Mouse (Mus musculus) neural tube, embryonic 13.5 days (tissue): ENCODE measurements around the gene Cntnap1. TPM values are rescaled to one million over a fixed set of nuclear protein-coding genes. Genes with fewer than 3 reads are reported as not detected.

Source experiments
- ATAC-seq: fragments of 200-750 bp; cut with Nextera tagmentation; 2 replicates; pipeline ENCODE4 v1.8.0; 2017; ENCODE audit warnings: low read depth, mild to moderate bottlenecking, moderate TSS enrichment, moderate library complexity
- H3K27ac ChIP-seq: fragments of 300-500 bp; sonication (generic); replicated peaks from 2 replicates; pipeline ENCODE4 v1.5.1; 2015; ENCODE audit warnings: moderate library complexity, mild to moderate bottlenecking, inconsistent platforms
- H3K27me3 ChIP-seq: fragments of 300-500 bp; sonication (generic); 2 replicates; pipeline ENCODE4 v1.6.1; 2015; ENCODE audit warnings: mild to moderate bottlenecking, inconsistent platforms
- H3K36me3 ChIP-seq: fragments of 300-500 bp; sonication (generic); 2 replicates; pipeline ENCODE4 v1.6.1; 2015; ENCODE audit warnings: mild to moderate bottlenecking, inconsistent platforms
- H3K4me1 ChIP-seq: fragments of 300-500 bp; sonication (generic); replicated peaks from 2 replicates; pipeline ENCODE4 v1.6.1; 2015; ENCODE audit warnings: inconsistent platforms
- H3K4me2 ChIP-seq: fragments of 300-500 bp; sonication (generic); 2 replicates; pipeline ENCODE4 v1.6.1; 2015; ENCODE audit warnings: inconsistent platforms, mild to moderate bottlenecking, moderate library complexity
- H3K4me3 ChIP-seq: fragments of 300-500 bp; sonication (generic); 2 replicates; pipeline ENCODE4 v1.5.1; 2015; ENCODE audit warnings: mild to moderate bottlenecking, inconsistent platforms
- H3K9ac ChIP-seq: fragments of 300-500 bp; sonication (generic); 2 replicates; pipeline ENCODE4 v1.6.1; 2015; ENCODE audit warnings: moderate library complexity, mild to moderate bottlenecking, inconsistent platforms
- H3K9me3 ChIP-seq: fragments of 300-500 bp; sonication (generic); 2 replicates; pipeline ENCODE4 v1.6.1; 2016; ENCODE audit warnings: inconsistent platforms
- WGBS: fragments of 180-500 bp; shearing (Covaris S2); methylation state at CpG from one replicate; pipeline ENCODE4 v1.1.7; 2015; 5-methylcytosine and 5-hydroxymethylcytosine counted together
- polyA plus RNA-seq: library from polyadenylated mRNA; unstranded; fragments of >200 nt; fragmentation: Nextera tagmentation; extraction: Ambion mirVana; gene quantifications from 2 replicates; pipeline ENCODE4 v1.2.1, GENCODE M21; 2015

Cntnap1 gene
- polyA plus RNA-seq, 1 experiment from 2014 or later = 5.1 TPM

GRCm38 (mm10) chr11:101221306-101221986 is 51.1 kb downstream of the Cntnap1 start:
- WGBS = 89% methylated on average over 8 of the region's 8 CpGs
- no peaks in the 10 kb centered on the region for H3K27me3 ChIP-seq
- no peak overlapping the region for H3K4me3 ChIP-seq
- peaks cover 6% of the 10 kb centered on the region for H3K36me3 ChIP-seq
- no peak overlapping the region for H3K9ac ChIP-seq
- peaks cover 8% of the 10 kb centered on the region for H3K4me1 ChIP-seq
- ATAC-seq = no peak
- no peak overlapping the region for H3K4me2 ChIP-seq
- H3K9me3 ChIP-seq = no peaks in the 10 kb centered on the region
- no peak overlapping the region for H3K27ac ChIP-seq

- Histone ChIP-seq H3K4me3 (no peak overlapping the region), H3K9me3 (no peaks in the 10 kb centered on the region), H3K4me2 (no peak overlapping the region), H3K9ac (no peak overlapping the region), H3K36me3 (no peaks in the 10 kb centered on the region), H3K27me3 (peaks cover 13% of the 10 kb centered on the region; the same call in 1 of the 2 replicates), H3K27ac (no peak overlapping the region), H3K4me1 (peaks cover 8% of the 10 kb centered on the region)
- ATAC-seq = no peak
- WGBS = 89% methylated on average over 3 of the region's 3 CpGs
Measured at GRCm38 (mm10) chr11:101224337-101224736, 54.0 kb downstream of the Cntnap1 start.

- Histone ChIP-seq H3K27me3 (peaks cover 18% of the 10 kb centered on the region; the same call in 1 of the 2 replicates), H3K27ac (peak overlapping the region; percentile 61), H3K4me2 (peak overlapping the region; percentile 88), H3K4me1 (peaks cover 15% of the 10 kb centered on the region), H3K36me3 (no peaks in the 10 kb centered on the region), H3K9me3 (no peaks in the 10 kb centered on the region), H3K9ac (peak overlapping the region; percentile 86), H3K4me3 (peak overlapping the region; percentile 84)
- no peak for ATAC-seq
- WGBS = 23% methylated on average over 25 of the region's 25 CpGs
Measured at GRCm38 (mm10) chr11:101225331-101226064, 55.2 kb downstream of the Cntnap1 start.

GRCm38 (mm10) chr11:101226065-101226701 is 55.9 kb downstream of the Cntnap1 start, which contains the start of gene Ezh1:
Ezh1 (minus strand) TSS chr11:101226463.
- H3K9me3 ChIP-seq = no peaks in the 10 kb centered on the region
- peaks cover 22% of the 10 kb centered on the region for H3K4me1 ChIP-seq
- H3K9ac ChIP-seq = peak within 1 kb of the TSS; percentile 86
- H3K27me3 ChIP-seq = peaks cover 24% of the 10 kb centered on the region
- peak; percentile 93 for ATAC-seq
- H3K4me3 ChIP-seq = peak within 1 kb of the TSS; percentile 84
- H3K36me3 ChIP-seq = no peaks in the 10 kb centered on the region
- H3K27ac ChIP-seq = peak within 1 kb of the TSS; percentile 61
- 1% methylated on average over 54 of the region's 56 CpGs for WGBS
- H3K4me2 ChIP-seq = peak within 1 kb of the TSS; percentile 88

- Histone ChIP-seq H3K27ac (peak overlapping the region; percentile 77; the same call in 1 of the 2 replicates), H3K27me3 (peaks cover 29% of the 10 kb centered on the region), H3K9me3 (no peaks in the 10 kb centered on the region), H3K4me1 (peaks cover 31% of the 10 kb centered on the region), H3K36me3 (no peaks in the 10 kb centered on the region), H3K4me2 (no peak overlapping the region), H3K4me3 (no peak overlapping the region), H3K9ac (no peak overlapping the region)
- ATAC-seq = no peak
- WGBS = 34% methylated on average over 8 of the region's 8 CpGs
Measured at GRCm38 (mm10) chr11:101229361-101229900, 59.1 kb downstream of the Cntnap1 start.

- peaks cover 31% of the 10 kb centered on the region for H3K4me1 ChIP-seq
- no peaks in the 10 kb centered on the region for H3K36me3 ChIP-seq
- H3K9ac ChIP-seq = no peak overlapping the region
- 32% methylated on average over 2 of the region's 2 CpGs for WGBS
- no peak overlapping the region for H3K4me2 ChIP-seq
- no peaks in the 10 kb centered on the region for H3K9me3 ChIP-seq
- no peak for ATAC-seq
- H3K27ac ChIP-seq = peak overlapping the region; percentile 77
- no peak overlapping the region for H3K4me3 ChIP-seq
- H3K27me3 ChIP-seq = peaks cover 29% of the 10 kb centered on the region
Measured at GRCm38 (mm10) chr11:101230061-101230511, 59.8 kb downstream of the Cntnap1 start.

GRCm38 (mm10) chr11:101230526-101230925 is 60.2 kb downstream of the Cntnap1 start:
- WGBS = 24% methylated on average over 5 of the region's 5 CpGs
- Histone ChIP-seq H3K27ac (peak overlapping the region; percentile 77), H3K27me3 (peaks cover 29% of the 10 kb centered on the region), H3K9ac (no peak overlapping the region), H3K4me3 (no peak overlapping the region), H3K4me2 (peak overlapping the region; percentile 39; the same call in 1 of the 2 replicates), H3K9me3 (no peaks in the 10 kb centered on the region), H3K36me3 (no peaks in the 10 kb centered on the region), H3K4me1 (peaks cover 26% of the 10 kb centered on the region)
- no peak for ATAC-seq

- 0 out of 2 replicates have a peak overlapping the region, but pooled peaks have one; percentile 5 for H3K4me3 ChIP-seq
- no peaks in the 10 kb centered on the region for H3K36me3 ChIP-seq
- H3K4me1 ChIP-seq = peaks cover 23% of the 10 kb centered on the region
- peak overlapping the region; percentile 77 for H3K27ac ChIP-seq
- no peak for ATAC-seq
- H3K27me3 ChIP-seq = peaks cover 29% of the 10 kb centered on the region
- H3K9me3 ChIP-seq = no peaks in the 10 kb centered on the region
- WGBS = 9% methylated on average over 18 of the region's 18 CpGs
- peak overlapping the region; percentile 17; the same call in 1 of the 2 replicates for H3K9ac ChIP-seq
- H3K4me2 ChIP-seq = peak overlapping the region; percentile 39
Measured at GRCm38 (mm10) chr11:101230991-101231871, 60.9 kb downstream of the Cntnap1 start.

- Histone ChIP-seq H3K9ac (0 out of 2 replicates have a peak overlapping the region, but pooled peaks have one; percentile 17), H3K4me3 (no peak overlapping the region), H3K27ac (peak overlapping the region; percentile 77), H3K4me1 (peaks cover 23% of the 10 kb centered on the region), H3K9me3 (no peaks in the 10 kb centered on the region), H3K27me3 (peaks cover 29% of the 10 kb centered on the region), H3K36me3 (no peaks in the 10 kb centered on the region), H3K4me2 (peak overlapping the region; percentile 39)
- no peak for ATAC-seq
- 61% methylated on average over 6 of the region's 6 CpGs for WGBS
Measured at GRCm38 (mm10) chr11:101232010-101232839, 61.9 kb downstream of the Cntnap1 start.

GRCm38 (mm10) chr11:101233240-101233639 is 62.9 kb downstream of the Cntnap1 start:
- Histone ChIP-seq H3K9ac (no peak overlapping the region), H3K27ac (no peak overlapping the region), H3K9me3 (no peaks in the 10 kb centered on the region), H3K4me1 (peaks cover 23% of the 10 kb centered on the region), H3K4me2 (no peak overlapping the region), H3K4me3 (no peak overlapping the region), H3K27me3 (peaks cover 24% of the 10 kb centered on the region), H3K36me3 (no peaks in the 10 kb centered on the region)
- 92% methylated on average over 1 of the region's 1 CpGs for WGBS
- ATAC-seq = no peak
